Mouse (Mus musculus) lung, adult 18-20 months (tissue): ENCODE measurements at regions not wholly inside any gene's neighbourhood (a gene's known extent, or its start where the extent isn't known, plus 50 kb on each side); places are given as distances from the start of the nearest gene placed in this dataset.
A peak's percentile ranks its signal among the peaks of the same experiment; 100 is the strongest.

Experiments used
- DNase-seq, 2 experiments: peaks; one replicate each; pipeline ENCODE4 v3.0.0; 2022; ENCODE audit warnings: mixed read lengths in 2 of 2

- DNase-seq, result peak; percentile 13 to 63
Measured at GRCm38 (mm10) chr14:105950924-105951323, 54.3 kb upstream of the Spry2 start.

- no peak for DNase-seq
Measured at GRCm38 (mm10) chr14:105955082-105955481, 58.5 kb upstream of the Spry2 start.

GRCm38 (mm10) chr14:105956796-105957195, 60.2 kb upstream of the Spry2 start:
- no peak for DNase-seq

- peak in 1 of 2 experiments; percentile 26 for DNase-seq
Measured at GRCm38 (mm10) chr14:105958005-105958404, 61.4 kb upstream of the Spry2 start.

DNA sequence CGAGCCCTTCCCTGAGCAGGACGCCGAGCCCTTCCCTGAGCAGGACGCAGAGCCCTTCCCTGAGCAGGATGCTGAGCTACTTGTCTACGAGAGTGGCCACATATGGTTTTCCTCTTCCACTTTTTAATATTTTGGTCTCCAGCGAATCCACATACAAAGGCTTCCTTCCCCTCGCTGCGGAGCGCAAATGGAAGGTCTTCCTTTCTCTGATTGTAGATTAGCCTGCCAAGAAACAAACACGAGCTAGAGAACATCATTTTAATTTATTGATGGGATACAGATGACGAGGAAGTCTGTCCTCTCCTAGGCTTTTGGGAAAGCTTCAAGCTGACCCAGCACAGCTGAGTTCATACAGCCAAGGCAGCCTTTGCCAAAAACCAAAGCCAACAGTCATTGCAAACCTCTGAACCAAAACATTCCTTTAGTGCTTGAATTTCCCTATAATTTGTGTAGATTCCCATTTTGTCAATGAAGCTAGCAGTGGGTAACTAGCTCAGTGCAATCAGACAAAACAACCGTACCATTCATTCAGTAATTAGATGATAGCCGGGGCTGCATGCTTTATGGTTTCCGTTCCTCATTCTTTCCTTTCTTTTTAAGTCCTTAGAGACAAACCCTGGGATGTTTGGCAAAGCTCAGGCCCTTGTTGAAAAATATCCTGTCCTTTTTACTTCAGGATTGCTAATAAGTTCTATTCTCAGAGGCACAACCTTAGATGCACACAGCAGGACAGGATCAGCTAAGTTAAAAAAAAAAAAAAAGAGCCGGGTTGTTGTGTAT, 83.1 kb upstream of the Spry2 start:
- peak; percentile 20 to 22 for DNase-seq

- no peak for DNase-seq
Measured at GRCm38 (mm10) chr14:105980324-105980680, 83.7 kb upstream of the Spry2 start.

DNA sequence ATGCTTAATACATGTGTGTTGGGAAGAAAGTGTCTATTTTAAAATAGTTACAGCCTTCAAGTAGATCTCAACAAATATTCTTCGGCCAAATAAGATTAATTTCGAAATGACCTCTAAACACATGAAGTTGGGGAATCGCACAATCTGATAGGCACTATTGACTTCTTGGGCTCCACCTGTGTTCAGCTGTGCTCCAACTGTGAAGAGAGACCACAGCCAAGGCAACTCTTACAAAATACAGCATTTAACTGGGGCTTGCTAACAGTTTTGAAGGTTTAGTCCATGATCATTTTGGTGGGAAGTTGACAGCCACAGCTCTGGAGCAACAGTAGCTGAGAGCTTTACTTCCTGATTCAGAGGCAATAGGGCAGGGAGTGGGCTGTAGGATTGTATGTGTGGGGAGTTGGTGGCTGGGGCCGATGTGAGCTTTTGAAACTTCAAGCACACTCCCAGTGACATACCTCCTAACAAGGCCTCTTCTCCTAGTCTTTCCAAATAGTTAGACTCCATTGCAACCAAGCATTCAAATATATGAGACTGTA, 90.8 kb upstream of the Spry2 start:
- DNase-seq, result no peak

- DNase-seq, result no peak
Measured at GRCm38 (mm10) chr14:105988738-105989137, 92.1 kb upstream of the Spry2 start.

DNA sequence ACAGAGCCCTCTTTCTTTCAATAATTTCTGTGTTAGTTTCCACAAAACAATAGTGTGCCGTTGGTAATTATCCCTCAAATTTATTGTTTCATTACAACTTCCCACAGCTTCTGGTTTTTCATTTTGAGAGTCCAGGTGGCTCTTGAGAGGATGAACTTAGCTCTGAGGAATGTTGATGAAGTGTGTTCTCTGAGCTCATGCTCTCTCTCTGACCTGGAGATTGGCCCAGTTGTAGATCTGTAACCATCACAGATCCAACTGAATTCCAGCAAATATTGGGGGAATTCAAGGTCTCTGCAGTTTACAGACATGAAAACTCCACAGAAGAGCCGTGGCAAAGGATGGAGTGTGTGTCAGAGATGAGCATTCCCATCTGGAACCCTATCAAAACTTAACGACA, 96.5 kb upstream of the Spry2 start:
- peak in 1 of 2 experiments; percentile 20 for DNase-seq

GRCm38 (mm10) chr14:105999801-106000200, 103.2 kb upstream of the Spry2 start:
- no peak for DNase-seq

GRCm38 (mm10) chr14:106007769-106008168, 98.2 kb upstream of the Trim52 start:
- no peak for DNase-seq

GRCm38 (mm10) chr14:106008951-106009350, 97.0 kb upstream of the Trim52 start:
- DNase-seq, result no peak

GRCm38 (mm10) chr14:106010961-106011360, 95.0 kb upstream of the Trim52 start:
- DNase-seq, result no peak

DNA sequence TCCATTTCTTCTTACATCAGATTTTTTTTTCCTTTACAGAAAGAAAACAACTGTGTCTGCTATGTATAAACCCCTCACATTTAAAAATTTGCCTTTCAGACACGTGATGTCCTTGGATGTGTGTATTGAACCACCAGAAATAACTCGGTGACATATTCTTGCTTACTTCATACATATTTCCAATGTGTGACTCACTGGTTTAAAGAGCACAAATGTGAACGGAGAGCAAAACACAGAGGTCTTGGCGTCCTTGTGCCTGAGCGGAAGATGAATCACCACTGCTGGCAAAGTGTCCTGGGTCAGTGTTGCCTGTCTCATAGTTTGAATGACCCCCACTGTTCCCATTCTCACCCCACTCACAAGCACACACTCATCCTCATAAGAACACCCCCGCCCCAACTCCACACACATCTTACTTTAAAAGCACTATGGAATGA, 94.0 kb upstream of the Trim52 start:
- DNase-seq, result peak; percentile 20 to 37

DNA sequence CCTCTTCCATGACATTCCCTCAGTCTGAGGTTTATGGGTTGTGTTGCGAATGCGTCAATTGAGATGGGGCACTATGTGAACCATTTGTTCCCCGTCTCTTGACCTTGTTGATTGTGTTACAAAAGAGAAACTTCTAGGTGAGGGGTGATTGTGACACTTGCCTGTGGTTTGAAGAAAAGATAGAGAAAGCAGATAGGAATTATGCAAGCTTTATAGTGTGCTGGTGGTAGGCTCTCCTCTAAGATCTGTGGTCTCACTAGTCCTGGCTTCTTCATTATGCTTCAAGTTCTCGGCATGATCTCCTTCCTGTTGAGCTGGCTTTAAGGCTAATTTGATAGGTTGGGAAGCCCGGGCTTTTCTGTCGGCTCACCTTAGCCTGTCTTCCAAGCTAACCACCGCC, 83.2 kb upstream of the Trim52 start:
- no peak for DNase-seq

GRCm38 (mm10) chr14:106026815-106027214, 79.2 kb upstream of the Trim52 start:
- DNase-seq, result no peak

- no peak for DNase-seq
Measured at GRCm38 (mm10) chr14:106027686-106028085, 78.3 kb upstream of the Trim52 start.

- DNase-seq, result no peak
Measured at GRCm38 (mm10) chr14:106031094-106031493, 74.9 kb upstream of the Trim52 start.

DNA sequence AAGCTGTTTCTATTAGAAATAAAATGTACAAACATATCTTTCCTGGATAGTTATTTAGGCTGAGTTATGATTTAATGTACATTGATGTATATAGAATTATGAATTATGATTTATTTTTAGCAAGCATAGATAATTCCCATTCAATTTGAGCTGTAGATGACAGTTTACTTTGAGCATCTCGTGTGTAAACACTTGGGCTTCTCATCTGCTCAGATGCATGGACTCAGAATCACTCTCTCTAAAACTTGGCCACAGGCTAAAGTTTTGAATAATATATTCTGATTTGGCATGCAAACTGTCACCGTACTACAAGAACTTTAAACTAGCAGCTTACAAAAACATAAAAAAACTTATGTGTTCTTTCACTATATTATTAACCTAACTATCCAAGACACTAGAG, 72.2 kb upstream of the Trim52 start:
- DNase-seq, result no peak

DNA sequence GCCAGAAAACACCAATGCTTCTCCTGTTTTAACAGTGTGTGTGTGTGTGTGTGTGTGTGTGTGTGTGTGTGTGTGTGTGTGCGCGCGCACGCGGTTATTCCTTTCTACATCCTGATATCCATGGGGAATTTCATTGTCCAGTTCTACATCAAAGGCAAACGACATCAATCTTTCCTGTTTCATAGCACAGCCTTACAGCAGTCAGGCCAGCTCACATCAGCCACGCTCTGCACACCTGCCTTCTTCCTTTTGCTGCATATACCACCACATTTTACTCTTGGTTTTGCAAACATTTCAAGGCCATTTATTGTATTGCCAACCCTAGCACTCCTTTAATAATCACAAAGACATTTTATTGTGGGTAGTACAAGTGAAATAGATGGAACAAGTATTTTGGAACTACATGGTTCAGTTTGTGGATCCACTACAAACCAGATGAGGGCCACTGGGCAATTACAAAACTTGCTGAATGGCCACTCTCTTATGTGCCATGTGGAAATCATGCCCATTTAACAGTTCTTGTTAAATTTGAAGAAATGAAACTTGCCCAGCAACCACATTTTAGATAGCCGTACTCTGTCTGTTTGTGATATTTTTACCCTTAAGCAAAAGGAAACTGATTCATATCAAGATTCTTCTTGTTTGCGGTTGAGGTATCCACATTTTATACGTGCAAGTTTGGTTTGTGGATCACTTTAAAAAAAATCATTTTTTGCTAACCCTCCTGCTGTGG, 70.9 kb upstream of the Trim52 start:
- no peak for DNase-seq

DNA sequence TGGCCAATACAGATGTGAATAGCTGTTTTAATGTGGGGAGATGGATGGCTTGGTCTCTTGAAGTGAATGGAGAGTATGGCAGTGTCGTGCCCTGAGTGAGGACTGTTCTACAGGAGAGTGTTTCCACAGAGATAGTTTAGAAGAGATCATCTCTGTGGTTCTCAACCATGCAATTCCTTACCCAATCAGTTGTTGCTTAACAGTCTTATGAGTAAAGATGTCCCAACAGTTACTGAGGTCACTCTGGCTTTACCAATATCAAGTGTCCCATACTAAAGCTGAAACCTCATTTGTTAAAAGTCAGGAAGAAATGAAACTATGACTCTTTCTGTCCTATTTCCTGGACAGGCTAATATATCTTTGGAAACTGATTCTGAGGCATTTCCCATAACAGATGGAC, 61.7 kb upstream of the Trim52 start:
- no peak for DNase-seq

DNA sequence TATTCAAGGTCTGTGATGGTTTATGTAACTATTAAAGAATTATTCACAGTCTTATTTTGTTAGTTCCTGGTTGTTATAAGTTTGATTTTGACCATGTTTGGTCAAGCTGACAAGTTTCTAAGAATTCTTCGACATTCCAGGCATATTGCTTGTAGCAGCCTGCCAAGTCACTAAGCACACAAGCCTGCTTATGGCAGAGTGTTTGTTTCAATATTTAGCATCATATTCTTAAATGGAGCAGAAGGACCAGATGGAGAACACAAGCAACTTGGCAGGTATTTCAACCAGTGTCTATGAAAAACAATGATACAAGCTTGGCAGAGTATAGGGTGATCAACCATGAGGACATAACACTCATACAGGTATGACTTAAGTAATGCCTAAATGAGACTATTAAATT, 55.8 kb upstream of the Trim52 start:
- DNase-seq, result no peak

- peak in 1 of 2 experiments; percentile 1 for DNase-seq
Measured at GRCm38 (mm10) chr14:106052585-106053551, 53.1 kb upstream of the Trim52 start.
